Mouse (Mus musculus) hindbrain, embryonic 12.5 days (tissue): Measurements from ENCODE around the gene Ilf2. TPM values are rescaled to one million over a fixed set of nuclear protein-coding genes. Genes with fewer than 3 reads are reported as not detected.

ENCODE experiments used
- ATAC-seq: fragments of 200-750 bp; cut with Nextera tagmentation; 2 replicates; pipeline ENCODE4 v1.8.0; 2017; ENCODE audit warnings: moderate TSS enrichment; ENCODE audit not compliant: low FRiP score
- H3K27ac ChIP-seq: fragments of 300-500 bp; sonication (generic); 2 replicates; pipeline ENCODE4 v1.5.1; 2016; ENCODE audit warnings: mild to moderate bottlenecking
- H3K27me3 ChIP-seq: fragments of 300-500 bp; sonication (generic); 2 replicates; pipeline ENCODE4 v1.6.1; 2016; ENCODE audit warnings: mild to moderate bottlenecking
- H3K36me3 ChIP-seq: fragments of 300-500 bp; sonication (generic); 2 replicates; pipeline ENCODE4 v1.6.1; 2016; ENCODE audit warnings: mild to moderate bottlenecking
- H3K4me1 ChIP-seq: fragments of 300-500 bp; sonication (generic); 2 replicates; pipeline ENCODE4 v1.6.1; 2016
- H3K4me2 ChIP-seq: fragments of 300-500 bp; sonication (generic); replicated peaks from 2 replicates; pipeline ENCODE4 v1.6.1; 2016; ENCODE audit warnings: mild to moderate bottlenecking
- H3K4me3 ChIP-seq: fragments of 300-500 bp; sonication (generic); 2 replicates; pipeline ENCODE4 v1.5.1; 2016; ENCODE audit warnings: mild to moderate bottlenecking
- H3K9ac ChIP-seq: fragments of 300-500 bp; sonication (generic); 2 replicates; pipeline ENCODE4 v1.6.1; 2016; ENCODE audit warnings: mild to moderate bottlenecking, moderate library complexity
- H3K9me3 ChIP-seq: fragments of 300-500 bp; sonication (generic); replicated peaks from 2 replicates; pipeline ENCODE4 v1.6.1; 2016; ENCODE audit warnings: mild to moderate bottlenecking
- WGBS: fragments of 180-500 bp; shearing (Covaris S2); methylation state at CpG from one replicate; pipeline ENCODE4 v1.1.7; 2016; 5-methylcytosine and 5-hydroxymethylcytosine counted together
- polyA plus RNA-seq: library from polyadenylated mRNA; unstranded; fragments of >200 nt; fragmentation: Nextera tagmentation; extraction: Ambion mirVana; gene quantifications from 2 replicates; pipeline ENCODE4 v1.2.1, GENCODE M21; 2016

Gene Ilf2
- polyA plus RNA-seq, 1 experiment from 2014 or later: 292 TPM

- WGBS: 95% methylated on average over 7 of the region's 7 CpGs
Measured at GRCm38 (mm10) chr3:90495850-90496525, 20.1 kb downstream of the Ilf2 start.

GRCm38 (mm10) chr3:90497597-90497996, 21.7 kb downstream of the Ilf2 start:
- peaks cover 75% of the 10 kb centered on the region for H3K36me3 ChIP-seq
- no peak overlapping the region for H3K4me2 ChIP-seq
- H3K4me1 ChIP-seq: no peaks in the 10 kb centered on the region
- no peak overlapping the region for H3K9ac ChIP-seq
- ATAC-seq: no peak
- H3K27me3 ChIP-seq: no peaks in the 10 kb centered on the region
- no peaks in the 10 kb centered on the region for H3K9me3 ChIP-seq
- H3K4me3 ChIP-seq: no peak overlapping the region
- no peak overlapping the region for H3K27ac ChIP-seq

More at GRCm38 (mm10) chr3:90495850-90496525, 20.1 kb downstream of the Ilf2 start:
- Histone ChIP-seq H3K36me3 (peaks cover 59% of the 10 kb centered on the region), H3K4me2 (no peak overlapping the region), H3K9me3 (no peaks in the 10 kb centered on the region), H3K27me3 (no peaks in the 10 kb centered on the region), H3K4me3 (no peak overlapping the region), H3K4me1 (no peaks in the 10 kb centered on the region), H3K27ac (no peak overlapping the region), H3K9ac (no peak overlapping the region)
- no peak for ATAC-seq

- no peak overlapping the region for H3K9ac ChIP-seq
- 90% methylated on average over 4 of the region's 4 CpGs for WGBS
- no peak overlapping the region for H3K4me2 ChIP-seq
Measured at GRCm38 (mm10) chr3:90503444-90503843, 27.5 kb downstream of the Ilf2 start.

GRCm38 (mm10) chr3:90505216-90505615, 29.3 kb downstream of the Ilf2 start:
- Histone ChIP-seq H3K9ac (no peak overlapping the region), H3K9me3 (no peaks in the 10 kb centered on the region), H3K4me1 (peaks cover 13% of the 10 kb centered on the region), H3K27ac (no peak overlapping the region), H3K36me3 (peaks cover 66% of the 10 kb centered on the region), H3K4me2 (no peak overlapping the region), H3K4me3 (no peak overlapping the region), H3K27me3 (no peaks in the 10 kb centered on the region)
- no peak for ATAC-seq
- 94% methylated on average over 5 of the region's 5 CpGs for WGBS

More at GRCm38 (mm10) chr3:90503444-90503843, 27.5 kb downstream of the Ilf2 start:
- no peak overlapping the region for H3K27ac ChIP-seq
- peaks cover 13% of the 10 kb centered on the region for H3K4me1 ChIP-seq
- no peak for ATAC-seq
- H3K27me3 ChIP-seq: no peaks in the 10 kb centered on the region
- no peak overlapping the region for H3K4me3 ChIP-seq
- peaks cover 84% of the 10 kb centered on the region for H3K36me3 ChIP-seq
- no peaks in the 10 kb centered on the region for H3K9me3 ChIP-seq

GRCm38 (mm10) chr3:90506362-90506761, 30.4 kb downstream of the Ilf2 start:
- no peak overlapping the region for H3K9ac ChIP-seq

GRCm38 (mm10) chr3:90508287-90508949, 32.5 kb downstream of the Ilf2 start:
- Histone ChIP-seq H3K9ac (peak overlapping the region; percentile 95), H3K9me3 (no peaks in the 10 kb centered on the region), H3K4me3 (peak overlapping the region; percentile 91), H3K4me1 (peaks cover 13% of the 10 kb centered on the region), H3K4me2 (peak overlapping the region; percentile 79), H3K27me3 (peaks cover 16% of the 10 kb centered on the region), H3K27ac (peak overlapping the region; percentile 94), H3K36me3 (peaks cover 38% of the 10 kb centered on the region)
- ATAC-seq: no peak
- 4% methylated on average over 20 of the region's 20 CpGs for WGBS

More at GRCm38 (mm10) chr3:90506362-90506761, 30.4 kb downstream of the Ilf2 start:
- Histone ChIP-seq H3K4me3 (no peak overlapping the region), H3K36me3 (peaks cover 59% of the 10 kb centered on the region), H3K27me3 (peaks cover 5% of the 10 kb centered on the region; the same call in 1 of the 2 replicates), H3K27ac (no peak overlapping the region), H3K9me3 (no peaks in the 10 kb centered on the region), H3K4me2 (no peak overlapping the region), H3K4me1 (peaks cover 13% of the 10 kb centered on the region)
- ATAC-seq: no peak
- 95% methylated on average over 3 of the region's 3 CpGs for WGBS

GRCm38 (mm10) chr3:90508950-90509746, 33.2 kb downstream of the Ilf2 start, which contains the start of gene Chtop:
TSS of gene Chtop (minus strand) at chr3:90509498.
- Histone ChIP-seq H3K9me3 (no peaks in the 10 kb centered on the region), H3K4me1 (peaks cover 15% of the 10 kb centered on the region), H3K9ac (peak within 1 kb of the TSS; percentile 95), H3K27me3 (peaks cover 23% of the 10 kb centered on the region), H3K4me3 (peak within 1 kb of the TSS; percentile 91), H3K36me3 (peaks cover 32% of the 10 kb centered on the region), H3K27ac (peak within 1 kb of the TSS; percentile 94), H3K4me2 (peak within 1 kb of the TSS; percentile 79)
- peak; percentile 93 for ATAC-seq
- under 1% methylated on average over 65 of the region's 66 CpGs for WGBS

- Histone ChIP-seq H3K9me3 (no peaks in the 10 kb centered on the region), H3K27me3 (peaks cover 29% of the 10 kb centered on the region), H3K4me3 (peak overlapping the region; percentile 91), H3K4me2 (peak overlapping the region; percentile 79), H3K9ac (no peak overlapping the region), H3K27ac (0 out of 2 replicates have a peak overlapping the region, but pooled peaks have one; percentile 94), H3K36me3 (peaks cover 26% of the 10 kb centered on the region), H3K4me1 (peaks cover 19% of the 10 kb centered on the region)
- ATAC-seq: peak; percentile 35
- 8% methylated on average over 2 of the region's 2 CpGs for WGBS
Measured at GRCm38 (mm10) chr3:90509747-90510123, 33.8 kb downstream of the Ilf2 start.

GRCm38 (mm10) chr3:90512276-90512675, 36.4 kb downstream of the Ilf2 start:
- peaks cover 41% of the 10 kb centered on the region for H3K27me3 ChIP-seq
- no peak overlapping the region for H3K4me2 ChIP-seq
- 85% methylated on average over 5 of the region's 5 CpGs for WGBS
- H3K9me3 ChIP-seq: no peaks in the 10 kb centered on the region
- H3K4me1 ChIP-seq: peaks cover 24% of the 10 kb centered on the region
- no peak overlapping the region for H3K9ac ChIP-seq
- H3K4me3 ChIP-seq: no peak overlapping the region
- ATAC-seq: no peak
- no peak overlapping the region for H3K27ac ChIP-seq
- 0 out of 2 replicates have a peak, but pooled peaks cover 2% of the 10 kb centered on the region for H3K36me3 ChIP-seq

- H3K36me3 ChIP-seq: no peaks in the 10 kb centered on the region
- 75% methylated on average over 9 of the region's 9 CpGs for WGBS
- H3K4me1 ChIP-seq: peaks cover 16% of the 10 kb centered on the region
- H3K4me2 ChIP-seq: no peak overlapping the region; the same call in 1 of the 2 replicates
- no peak overlapping the region for H3K4me3 ChIP-seq
- no peak overlapping the region for H3K27ac ChIP-seq
- H3K9me3 ChIP-seq: no peaks in the 10 kb centered on the region
- ATAC-seq: no peak
- H3K27me3 ChIP-seq: peaks cover 41% of the 10 kb centered on the region
- H3K9ac ChIP-seq: no peak overlapping the region
Measured at GRCm38 (mm10) chr3:90512948-90513642, 37.2 kb downstream of the Ilf2 start.

GRCm38 (mm10) chr3:90513796-90514590, 38.1 kb downstream of the Ilf2 start, which contains the start of the genes S100a1 and S100a13:
TSS of gene S100a1 (minus strand) at chr3:90514392.
TSS of gene S100a13 (plus strand) at chr3:90514435.
- peak; percentile 26; the same call in 1 of the 2 replicates for ATAC-seq
- Histone ChIP-seq H3K36me3 (no peaks in the 10 kb centered on the region), H3K27me3 (peaks cover 41% of the 10 kb centered on the region), H3K9ac (peak within 1 kb of the TSS; percentile 46), H3K9me3 (no peaks in the 10 kb centered on the region), H3K4me1 (peaks cover 14% of the 10 kb centered on the region; the same call in 1 of the 2 replicates), H3K27ac (no peak within 1 kb of the TSS), H3K4me3 (peak within 1 kb of the TSS; percentile 29), H3K4me2 (peak within 1 kb of the TSS; percentile 64)
- WGBS: 4% methylated on average over 25 of the region's 25 CpGs
